Comparison of ENCODE assay signal across 10 mouse cellular contexts in the genomic region with DNA sequence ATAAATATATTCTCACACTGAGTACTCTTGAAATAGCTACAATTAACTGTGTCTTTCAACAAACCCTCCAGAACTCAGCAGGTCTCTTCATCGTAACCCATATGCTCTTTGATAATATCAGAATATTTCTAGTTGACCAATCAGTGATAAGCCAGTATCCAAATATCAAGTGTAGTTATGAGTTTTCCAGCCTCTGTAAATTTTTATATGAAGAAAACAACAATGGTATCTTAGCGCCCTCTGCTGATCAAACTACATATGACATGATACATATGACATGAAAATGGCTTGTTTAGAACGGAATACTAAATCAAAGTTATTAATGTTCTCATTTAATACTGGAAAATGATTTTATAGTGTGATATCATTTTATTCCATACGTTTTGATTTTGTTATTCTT. TPM values are rescaled to one million over a fixed set of nuclear protein-coding genes. Genes with fewer than 3 reads are reported as not detected.
DNase-seq lines count a peak whose midpoint lies in the region; ATAC-seq and TF ChIP-seq lines count a peak whose summit lies in the region.
"Had no signal": no experiment of that assay in that cellular context is flagged by ENCODE, and none has a peak within 500 bp of the region (broad histone marks: within the 10 kb centered on the region; RNA-seq: fewer than 3 reads in every experiment).

No protein-coding gene starts in this region.

- 15% methylated on average over 4 of the region's 4 CpGs for WGBS in heart, adult 2 months
- 22% methylated on average over 4 of the region's 4 CpGs for WGBS in lung, embryonic 14.5 days

- no peak overlapping the region for H3K4me2 ChIP-seq in lung, embryonic 14.5 days
- H3K4me2 ChIP-seq: embryonic facial prominence, embryonic 15.5 days had no signal

- no peak for DNase-seq in heart, adult 2 months
- no peak for DNase-seq in heart, adult 11 months
- peak; percentile 87 for DNase-seq in lung, embryonic 14.5 days
- DNase-seq in lung, adult 18-20 months, result no peak
- peak; percentile 15 for DNase-seq in c-Kit-positive CD71-positive TER-119-negative erythroid progenitor cells, embryonic 14.5 days (ENCODE audit: low read depth)
- peak; percentile 25 for DNase-seq in retina, adult 2 months (ENCODE audit: low read depth, low spot score)
- DNase-seq in adrenal gland, adult 8-10 months, result no peak
- DNase-seq in ovary, postnatal 10 days (ENCODE audit: low spot score), result no peak

- H3K4me3 ChIP-seq in heart, adult 2 months, result no peak overlapping the region
- H3K4me3 ChIP-seq in lung, embryonic 14.5 days (ENCODE audit: low read depth, low read length), result no peak overlapping the region
- H3K4me3 ChIP-seq: embryonic facial prominence, embryonic 15.5 days had no signal

- no peak for ATAC-seq in lung, embryonic 14.5 days (ENCODE audit: insufficient read depth)

- H3K36me3 ChIP-seq in heart, adult 2 months (ENCODE audit: control insufficient read depth, insufficient read depth, low read length), result no peaks in the 10 kb centered on the region
- H3K36me3 ChIP-seq in lung, embryonic 14.5 days (ENCODE audit: insufficient read depth), result no peaks in the 10 kb centered on the region
- H3K36me3 ChIP-seq: embryonic facial prominence, embryonic 15.5 days had no signal

- no peaks in the 10 kb centered on the region for H3K9me3 ChIP-seq in lung, embryonic 14.5 days (ENCODE audit: low read depth, low read length)
- H3K9me3 ChIP-seq: embryonic facial prominence, embryonic 15.5 days had no signal

- intact Hi-C loops in heart, adult 2 months (cut with DNase I), result loop anchor here (1.0 to 5.0 kb wide), 2 partner anchors 276 to 329 kb away; no protein-coding TSS in a partner anchor

- H3K79me2 ChIP-seq in heart, adult 2 months (replicated peaks; ENCODE audit: control insufficient read depth, insufficient read depth, low read length), result no peaks in the 10 kb centered on the region

- no peaks in the 10 kb centered on the region for H3K4me1 ChIP-seq in heart, adult 2 months (ENCODE audit: control insufficient read depth, insufficient read depth, low read length)
- no peaks in the 10 kb centered on the region for H3K4me1 ChIP-seq in lung, embryonic 14.5 days (ENCODE audit: insufficient read depth)
- H3K4me1 ChIP-seq: embryonic facial prominence, embryonic 15.5 days had no signal

- H3K9ac ChIP-seq in heart, adult 2 months (ENCODE audit: low read depth, low read length), result no peak overlapping the region
- no peak overlapping the region for H3K9ac ChIP-seq in lung, embryonic 14.5 days
- H3K9ac ChIP-seq: embryonic facial prominence, embryonic 15.5 days had no signal

- no peaks in the 10 kb centered on the region for H3K27me3 ChIP-seq in heart, adult 2 months (ENCODE audit: control insufficient read depth, insufficient read depth, low read length)
- no peaks in the 10 kb centered on the region for H3K27me3 ChIP-seq in lung, embryonic 14.5 days (ENCODE audit: insufficient read depth, low read length)
- H3K27me3 ChIP-seq: embryonic facial prominence, embryonic 15.5 days had no signal

- no peak overlapping the region for H3K27ac ChIP-seq in heart, adult 2 months
- H3K27ac ChIP-seq in lung, embryonic 14.5 days (ENCODE audit: low read depth), result no peak overlapping the region
- H3K27ac ChIP-seq: embryonic facial prominence, embryonic 15.5 days had no signal

- no peak for TF ChIP-seq POLR2A in heart, adult 2 months (IDR thresholded peaks at IDR 0.05; ENCODE audit: insufficient read depth, low read depth, low read length)

- TF ChIP-seq EP300 in heart, adult 2 months (IDR thresholded peaks at IDR 0.05; ENCODE audit: insufficient read depth, low read depth, low read length), result no peak

- TF ChIP-seq CTCF in heart, adult 2 months (IDR thresholded peaks at IDR 0.05), result peak; percentile 64
- TF ChIP-seq CTCF in lung, embryonic 14.5 days (IDR thresholded peaks at IDR 0.05; ENCODE audit: low read depth), result peak; percentile 63

RNA-seq across cellular contexts. Expression of a gene that starts 44.6 kb away (rescaled TPM):
- total RNA-seq in heart, adult 2 months (2021), result under 1 TPM in 1 of 2 experiments, not detected in 1; 0.34 TPM
- polyA plus RNA-seq in heart, adult 2 months (2012; rRNA removed), result 0.29 and 1.0 TPM in 2 replicates
- polyA plus RNA-seq in lung, embryonic 14.5 days (2014; fragmentation: Nextera tagmentation; extraction: Ambion mirVana), result 0.11 and 0.34 TPM in 2 replicates
- under 1 TPM in 2 of 4 experiments, not detected in 2; 0.15 to 0.24 TPM for total RNA-seq in adrenal gland, adult 8-10 months (2022)
- total RNA-seq: hematopoietic stem cell, adult 5-6 weeks had no signal

Comparison
In these comparisons a context has a peak if more than half of its experiments do, and no peak if none do; other contexts are left out.
1. DNase-seq: peak in lung, embryonic 14.5 days (single experiment), c-Kit-positive CD71-positive TER-119-negative erythroid progenitor cells, embryonic 14.5 days (single experiment) and retina, adult 2 months (single experiment); none in heart, adult 2 months (0 of 2), heart, adult 11 months (single experiment), lung, adult 18-20 months (0 of 2), adrenal gland, adult 8-10 months (single experiment) and ovary, postnatal 10 days (single experiment).